Mouse (Mus musculus): Measurements from ENCODE around the gene Smim24.

Gene Smim24

DNA sequence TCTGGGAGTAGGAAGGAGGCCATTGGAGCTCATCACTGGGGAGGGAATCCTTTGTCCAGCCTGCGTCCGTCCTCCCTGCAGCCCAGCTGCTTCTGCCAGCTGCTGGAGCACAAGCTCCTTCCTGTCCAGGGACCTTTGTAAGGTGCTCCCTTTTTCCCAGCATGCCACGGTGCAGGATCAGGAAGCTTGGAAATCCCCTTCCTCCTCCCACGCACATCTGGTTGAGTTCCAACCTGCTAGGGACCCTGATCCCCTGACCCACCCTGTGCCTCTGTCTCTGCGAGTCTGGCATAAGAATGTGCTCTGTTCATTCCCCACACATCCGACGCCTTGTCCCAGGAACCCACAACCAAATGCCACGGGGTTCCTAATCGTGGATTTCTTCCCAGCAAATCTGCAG lies 18.1 kb downstream of the Smim24 start:
- no peak for DNase-seq

DNA sequence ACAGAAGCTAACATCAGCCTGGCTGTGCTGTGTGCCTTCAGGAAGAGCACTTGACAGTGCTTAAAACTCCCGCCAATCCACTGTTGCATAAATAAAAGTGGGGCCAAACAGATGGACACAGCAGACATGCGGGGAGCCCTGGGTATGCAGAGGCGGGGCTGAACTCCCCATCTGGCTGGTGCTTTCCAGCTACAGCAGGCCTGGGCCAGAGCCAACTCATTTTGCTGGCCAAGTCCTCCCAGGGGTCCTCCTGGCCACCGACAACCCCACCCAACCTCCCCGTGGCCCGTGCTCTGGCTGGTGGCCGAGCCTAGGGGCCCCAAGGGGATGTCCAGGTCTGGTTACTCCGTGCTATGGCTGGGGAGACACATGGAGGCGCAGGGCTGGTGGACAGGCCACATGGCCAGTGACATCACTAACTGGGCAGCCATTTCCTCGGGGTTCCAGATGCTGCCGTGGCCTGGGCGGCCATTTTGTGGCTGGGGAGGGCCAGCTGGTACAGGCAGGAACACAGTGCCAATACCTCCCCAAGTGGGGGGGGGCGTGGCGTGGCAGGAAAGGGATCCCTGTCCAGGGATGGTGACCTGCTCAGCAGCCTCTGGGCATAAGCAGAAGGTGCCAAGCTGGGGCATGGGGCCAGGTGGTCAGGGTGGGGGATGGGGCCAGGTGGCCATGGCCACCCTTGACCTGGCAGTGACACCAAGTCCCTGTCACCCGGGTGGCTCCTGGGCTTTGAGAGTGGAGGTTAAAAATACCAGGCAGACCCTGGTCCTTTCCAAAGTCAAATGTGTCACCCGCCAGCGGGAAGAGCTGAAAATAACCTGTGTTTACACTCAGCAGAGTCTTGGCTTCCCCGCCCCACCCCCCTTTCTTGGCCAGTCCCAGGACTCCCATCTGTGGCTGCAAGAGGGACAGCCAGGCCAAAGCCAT lies 18.9 kb downstream of the Smim24 start:
- DNase-seq, result peak; percentile 88 to 89

- DNase-seq, result peak in 1 of 2 experiments; percentile 44
Measured at GRCm38 (mm10) chr10:81412586-81413309, 19.9 kb downstream of the Smim24 start.

DNA sequence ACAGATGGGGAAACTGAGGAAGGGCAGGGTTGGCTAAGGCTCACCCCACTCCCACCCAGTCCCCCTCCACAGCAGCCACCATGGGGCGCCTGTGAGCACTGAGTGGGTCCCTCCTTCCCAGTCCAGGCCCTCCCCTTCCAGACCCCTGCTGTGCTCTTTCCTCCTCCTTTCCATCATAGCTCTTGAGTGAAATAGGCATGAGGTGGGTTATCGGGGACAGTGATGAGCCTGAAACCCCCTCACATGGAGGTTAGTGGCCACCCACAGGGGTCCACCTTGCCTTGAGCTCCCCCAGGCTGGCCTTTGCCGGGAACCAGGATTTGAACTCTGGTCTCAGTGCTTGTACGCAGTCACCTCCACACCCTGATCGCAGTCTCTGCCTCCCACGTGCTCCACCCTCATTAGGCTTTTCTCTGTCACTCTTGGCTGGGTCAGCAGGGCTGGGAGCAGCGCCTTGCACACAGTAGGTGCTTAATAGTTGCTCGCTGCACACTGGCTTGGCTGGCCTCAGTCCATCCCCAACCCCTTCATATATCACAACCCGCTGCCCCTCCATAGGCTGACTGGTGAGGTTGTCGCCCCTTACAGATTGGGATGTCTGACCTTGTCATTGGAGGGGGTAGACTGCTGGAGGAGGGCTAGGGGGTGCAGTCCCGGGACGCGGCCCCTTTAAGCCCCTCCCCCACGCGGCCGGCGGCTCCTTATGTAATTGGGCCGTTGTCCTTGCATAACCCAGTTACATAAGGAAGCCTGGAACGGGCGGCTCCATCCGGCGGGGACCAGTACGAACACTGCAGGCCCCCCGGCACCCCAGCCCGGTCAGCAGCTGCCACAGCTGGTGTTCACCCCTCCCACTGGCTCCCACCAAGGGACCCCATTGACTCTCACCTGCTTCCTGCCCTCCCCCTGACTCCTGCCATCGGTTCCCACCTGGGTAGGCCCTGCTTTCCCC lies 20.7 kb downstream of the Smim24 start:
- peak; percentile 83 to 86 for DNase-seq

DNA sequence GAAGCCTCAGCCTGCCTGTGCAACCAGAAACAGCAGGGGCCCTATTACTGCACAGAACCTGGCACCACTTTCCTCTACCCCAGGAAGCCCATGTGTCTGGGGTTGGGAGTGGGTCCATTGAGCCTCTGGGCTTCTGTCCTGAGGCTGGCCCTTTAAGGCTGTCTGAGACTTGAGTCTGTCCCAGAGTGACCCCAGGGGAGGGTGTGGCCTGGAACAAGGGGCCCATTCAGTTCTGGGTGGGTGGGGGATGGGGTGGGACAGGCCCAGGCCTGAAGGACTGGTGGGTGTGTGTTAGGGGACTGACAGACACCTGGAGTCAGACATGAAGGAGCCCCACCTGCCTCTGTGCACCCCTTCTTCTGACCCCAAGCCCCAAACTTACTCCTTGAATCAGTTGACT lies 21.8 kb downstream of the Smim24 start:
- no peak for DNase-seq

- no peak for DNase-seq
Measured at GRCm38 (mm10) chr10:81415146-81415545, 22.3 kb downstream of the Smim24 start.

GRCm38 (mm10) chr10:81415549-81416310 lies 22.9 kb downstream of the Smim24 start:
- peak; percentile 54 to 59 for DNase-seq

- peak; percentile 93 to 97 for DNase-seq
Measured at GRCm38 (mm10) chr10:81416581-81417226, 23.9 kb downstream of the Smim24 start.

- DNase-seq, result peak in 1 of 2 experiments; percentile 16
Measured at GRCm38 (mm10) chr10:81417227-81418215, 24.7 kb downstream of the Smim24 start.

GRCm38 (mm10) chr10:81418216-81419070 lies 25.6 kb downstream of the Smim24 start:
- DNase-seq, result peak in 1 of 2 experiments; percentile 7

DNA sequence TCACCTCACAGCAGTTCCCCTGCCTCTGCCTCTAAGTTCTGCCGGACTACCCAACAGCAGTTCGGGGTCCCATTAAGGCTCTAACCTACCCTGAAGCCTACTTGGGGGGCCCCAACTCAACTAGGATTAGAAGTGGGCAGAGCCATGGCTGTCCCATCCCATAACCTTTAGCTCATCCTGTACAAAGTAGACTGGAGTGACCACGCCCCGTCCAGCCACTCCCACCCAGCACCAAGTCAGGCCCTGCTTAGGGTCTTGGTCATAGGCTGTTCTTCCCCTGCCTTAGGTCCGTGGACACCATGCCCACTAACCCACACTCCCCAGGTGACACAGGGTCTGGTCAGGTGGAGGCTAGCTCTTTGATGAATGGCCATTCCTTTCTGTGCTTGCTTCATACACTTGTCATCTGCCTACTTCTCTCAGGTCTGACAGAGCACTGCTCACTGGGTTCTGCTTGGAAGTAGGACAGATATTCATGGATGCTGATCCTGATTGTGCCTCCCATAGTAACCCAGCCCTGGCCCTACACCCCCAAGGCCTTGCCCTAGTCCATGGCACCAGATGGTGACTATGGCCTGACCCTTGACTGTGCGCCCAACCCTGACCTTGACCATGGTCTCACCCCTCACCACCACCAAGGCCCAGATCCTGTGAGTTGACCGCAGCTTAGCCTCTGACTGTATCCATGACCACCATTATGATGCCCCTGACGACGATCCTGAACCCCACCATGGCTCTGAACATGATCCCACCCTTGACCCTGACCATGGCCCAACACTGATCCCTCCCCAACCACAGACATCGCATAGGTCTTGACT lies 26.5 kb downstream of the Smim24 start:
- DNase-seq, result peak; percentile 5 to 8

GRCm38 (mm10) chr10:81420191-81420767 lies 27.4 kb downstream of the Smim24 start:
- peak; percentile 55 to 56 for DNase-seq

GRCm38 (mm10) chr10:81421041-81421796 lies 28.4 kb downstream of the Smim24 start:
- DNase-seq, result peak; percentile 1 to 9

DNA sequence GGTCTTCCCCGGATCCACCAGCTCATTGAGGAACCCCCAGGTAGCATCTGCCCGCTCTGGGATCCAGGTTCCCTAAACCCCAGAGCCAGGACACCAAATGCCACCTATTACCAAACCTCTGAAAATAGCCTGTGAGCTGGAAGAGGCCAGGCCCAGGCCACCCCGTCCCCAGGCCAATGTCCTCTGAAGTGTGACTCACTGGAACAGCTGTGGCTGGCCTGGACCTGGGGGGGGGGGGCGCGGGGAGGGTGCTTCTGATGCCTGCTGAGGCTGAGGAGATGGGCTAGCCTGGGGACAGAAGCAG lies 28.9 kb downstream of the Smim24 start:
- peak in 1 of 2 experiments; percentile 10 for DNase-seq

- peak; percentile 13 to 16 for DNase-seq
Measured at GRCm38 (mm10) chr10:81422191-81422590, 29.3 kb downstream of the Smim24 start.

DNA sequence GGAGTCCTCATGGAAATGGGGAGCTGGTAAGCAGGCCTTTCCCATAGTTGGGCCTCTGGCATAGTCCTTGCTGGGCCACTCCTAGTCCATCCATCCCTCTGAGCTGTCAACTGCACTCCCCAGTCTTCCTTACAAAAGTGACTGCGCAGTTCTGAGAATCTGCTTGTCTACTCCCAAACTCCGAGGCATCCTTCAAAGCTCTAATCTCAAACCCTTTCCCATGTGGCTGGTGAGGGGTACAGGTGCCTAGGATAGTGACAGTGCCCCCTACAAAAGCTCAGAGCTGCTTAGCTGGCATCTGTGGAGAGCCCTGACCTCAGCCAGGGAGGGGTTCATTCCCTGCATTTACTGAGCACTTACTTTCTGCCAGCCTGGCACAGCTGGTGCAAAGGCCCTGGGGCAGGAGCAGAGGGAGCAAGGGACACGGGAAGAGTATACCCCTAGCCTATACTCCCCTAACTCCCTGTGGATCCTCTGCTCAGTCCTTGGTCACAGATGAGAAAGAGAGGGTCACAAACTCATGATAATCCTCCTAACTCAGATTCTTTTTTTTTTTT lies 29.9 kb downstream of the Smim24 start:
- DNase-seq, result peak in 1 of 2 experiments; percentile 6
